Mouse (Mus musculus): ENCODE measurements around the gene Rpl18a. TPM values are rescaled to one million over a fixed set of nuclear protein-coding genes. Genes with fewer than 3 reads are reported as not detected.
A peak's percentile ranks its signal among the peaks of the same experiment; 100 is the strongest.

Rpl18a gene
- total RNA-seq, 1 experiment from 2014 or later: 1,399 TPM

- DNase-seq: peak; percentile 86
These were observed 40.5 kb downstream of the Rpl18a start for GRCm38 (mm10) chr8:70856541-70857197.

GRCm38 (mm10) chr8:70856028-70856427, 41.2 kb downstream of the Rpl18a start:
- no peak for DNase-seq

GRCm38 (mm10) chr8:70853863-70854262, 43.3 kb downstream of the Rpl18a start:
- no peak for DNase-seq

- DNase-seq: no peak
These were observed 44.5 kb downstream of the Rpl18a start for GRCm38 (mm10) chr8:70852595-70853231.

GRCm38 (mm10) chr8:70851837-70852236, 45.4 kb downstream of the Rpl18a start:
- no peak for DNase-seq

- DNase-seq: no peak
These were observed 46.3 kb downstream of the Rpl18a start for GRCm38 (mm10) chr8:70850947-70851346.

- DNase-seq: no peak
These were observed 46.9 kb downstream of the Rpl18a start for GRCm38 (mm10) chr8:70850132-70850845.

- DNase-seq: peak; percentile 59
These were observed 47.8 kb downstream of the Rpl18a start for GRCm38 (mm10) chr8:70849333-70849990.

GRCm38 (mm10) chr8:70846371-70847154, 50.6 kb downstream of the Rpl18a start:
- no peak for DNase-seq

GRCm38 (mm10) chr8:70845108-70845507, 52.1 kb downstream of the Rpl18a start:
- no peak for DNase-seq

Small RNAs within 50 kb of the gene (microRNA-seq; reads per million reads assigned to microRNA genes)
- gene Mir1969 (0.38 to 0.43 reads per million in 2 experiments), gene Mir7067 (0.76 to 1.3 reads per million in 2 experiments)

Other genes with a start within 250 kb of the Rpl18a start
- gene Pgpep1, start 237.0 kb downstream of the Rpl18a start, total RNA-seq (2021): 73.1 and 86.5 TPM in 2 replicates
- 76.0 and 78.6 TPM in 2 replicates for gene Lsm4, start 224.2 kb downstream of the Rpl18a start, total RNA-seq (2021)
- gene Jund, start 198.5 kb downstream of the Rpl18a start, total RNA-seq (2021): 165 and 174 TPM in 2 replicates
- 0.11 and 0.19 TPM in 2 replicates for gene Iqcn, start 194.0 kb downstream of the Rpl18a start, total RNA-seq (2021)
- gene Gm3336, start 178.9 kb downstream of the Rpl18a start, total RNA-seq (2021): 0.70 TPM in 1 of 2 replicates, not detected in the other
- gene Pde4c, start 173.7 kb downstream of the Rpl18a start, total RNA-seq (2021): 1.9 TPM in 2 replicates
- 56.2 and 75.1 TPM in 2 replicates for gene Rab3a, start 142.7 kb downstream of the Rpl18a start, total RNA-seq (2021)
- 113 and 123 TPM in 2 replicates for gene Mpv17l2, start 136.5 kb downstream of the Rpl18a start, total RNA-seq (2021)
- gene Pik3r2, start 120.7 kb downstream of the Rpl18a start, total RNA-seq (2021): 35.4 and 44.0 TPM in 2 replicates
- 22.9 and 28.2 TPM in 2 replicates for gene Mast3, start 92.4 kb downstream of the Rpl18a start, total RNA-seq (2021)
- gene Il12rb1, start 89.0 kb downstream of the Rpl18a start, total RNA-seq (2021): 0.34 TPM in 1 of 2 replicates, not detected in the other
- 12.5 and 15.8 TPM in 2 replicates for gene Arrdc2, start 57.7 kb downstream of the Rpl18a start, total RNA-seq (2021)
- 2.9 and 3.8 TPM in 2 replicates for gene Kcnn1, start 34.2 kb downstream of the Rpl18a start, total RNA-seq (2021)
- 52.2 and 52.9 TPM in 2 replicates for gene Ccdc124, start 23.5 kb downstream of the Rpl18a start, total RNA-seq (2021)
- gene Slc5a5, start 4.7 kb downstream of the Rpl18a start, total RNA-seq (2021): 0.30 TPM in 1 of 2 replicates, not detected in the other
- 26.2 and 32.1 TPM in 2 replicates for gene Map1s, start 8.5 kb upstream of the Rpl18a start, total RNA-seq (2021)